Mouse (Mus musculus) midbrain, postnatal 0 days (tissue): ENCODE measurements at regions not wholly inside any gene's neighbourhood (a gene's known extent, or its start where the extent isn't known, plus 50 kb on each side); places are given as distances from the start of the nearest gene placed in this dataset.
"Not testable (repeated sequence)": the region's sequence is repeated elsewhere in the genome, so short reads cannot be mapped to it uniquely, and the experiment has no call there.

Experiments
- ATAC-seq: fragments of 200-750 bp; cut with Nextera tagmentation; 2 replicates; pipeline ENCODE4 v1.8.0; 2017; ENCODE audit warnings: moderate number of reproducible peaks, mild to moderate bottlenecking, moderate TSS enrichment, moderate library complexity; ENCODE audit not compliant: low FRiP score
- DNase-seq: peaks from one replicate; pipeline ENCODE4 v3.0.0-alpha.2; 2015; ENCODE audit warnings: low spot score
- H3K27ac ChIP-seq: fragments of 300-500 bp; sonication (generic); 2 replicates; pipeline ENCODE4 v1.5.1; 2014; ENCODE audit warnings: low read depth, mild to moderate bottlenecking, low read length, mixed read lengths
- H3K27me3 ChIP-seq: fragments of 300-500 bp; sonication (generic); 2 replicates; pipeline ENCODE4 v1.6.1; 2014; ENCODE audit warnings: low read length, control low read depth, mixed read lengths; ENCODE audit not compliant: insufficient read depth
- H3K36me3 ChIP-seq: fragments of 300-500 bp; sonication (generic); 2 replicates; pipeline ENCODE4 v1.6.1; 2014; ENCODE audit warnings: low read length, control low read depth, mixed read lengths; ENCODE audit not compliant: insufficient read depth
- H3K4me1 ChIP-seq: fragments of 300-500 bp; sonication (generic); 2 replicates; pipeline ENCODE4 v1.6.1; 2014; ENCODE audit warnings: mild to moderate bottlenecking, control low read depth, antibody characterized with exemption, low read length, mixed read lengths; ENCODE audit not compliant: insufficient read depth
- H3K4me2 ChIP-seq: fragments of 300-500 bp; sonication (generic); 2 replicates; pipeline ENCODE4 v1.6.1; 2014; ENCODE audit warnings: low read depth, mild to moderate bottlenecking, low read length, mixed read lengths; ENCODE audit not compliant: poor library complexity, severe bottlenecking
- H3K4me3 ChIP-seq: fragments of 300-500 bp; sonication (generic); 2 replicates; pipeline ENCODE4 v1.5.1; 2014; ENCODE audit warnings: low read depth, mild to moderate bottlenecking, low read length, moderate library complexity
- H3K9ac ChIP-seq: fragments of 300-500 bp; sonication (generic); replicated peaks from 2 replicates; pipeline ENCODE4 v1.6.1; 2014; ENCODE audit warnings: mild to moderate bottlenecking, low read length, moderate library complexity, mixed read lengths; ENCODE audit not compliant: poor library complexity, severe bottlenecking
- H3K9me3 ChIP-seq: fragments of 300-500 bp; sonication (generic); 2 replicates; pipeline ENCODE4 v1.6.1; 2016; ENCODE audit warnings: low read length, control low read depth
- CTCF ChIP-seq: IDR thresholded peaks from 2 replicates; pipeline ENCODE4 v1.5.1; 2016; ENCODE audit warnings: antibody characterized with exemption, mild to moderate bottlenecking
- WGBS: fragments of 180-500 bp; shearing (Covaris S2); extraction: QIAGEN DNeasy Blood & Tissue Kit; methylation state at CpG from one replicate; pipeline ENCODE4 v1.1.7; 2014; 5-methylcytosine and 5-hydroxymethylcytosine counted together

GRCm38 (mm10) chr16:54894661-54895060 lies 403.1 kb downstream of the Zpld1 start:
- no peak overlapping the region for H3K4me3 ChIP-seq
- H3K9ac ChIP-seq, result no peak overlapping the region
- no peak for DNase-seq
- WGBS, result 92% methylated on average over 5 of the region's 5 CpGs
- no peak overlapping the region for H3K27ac ChIP-seq
- H3K9me3 ChIP-seq, result no peaks in the 10 kb centered on the region
- H3K27me3 ChIP-seq, result no peaks in the 10 kb centered on the region
- ATAC-seq, result no peak
- no peaks in the 10 kb centered on the region for H3K4me1 ChIP-seq
- H3K4me2 ChIP-seq, result no peak overlapping the region
- no peaks in the 10 kb centered on the region for H3K36me3 ChIP-seq
- TF ChIP-seq CTCF, result no peak

DNA sequence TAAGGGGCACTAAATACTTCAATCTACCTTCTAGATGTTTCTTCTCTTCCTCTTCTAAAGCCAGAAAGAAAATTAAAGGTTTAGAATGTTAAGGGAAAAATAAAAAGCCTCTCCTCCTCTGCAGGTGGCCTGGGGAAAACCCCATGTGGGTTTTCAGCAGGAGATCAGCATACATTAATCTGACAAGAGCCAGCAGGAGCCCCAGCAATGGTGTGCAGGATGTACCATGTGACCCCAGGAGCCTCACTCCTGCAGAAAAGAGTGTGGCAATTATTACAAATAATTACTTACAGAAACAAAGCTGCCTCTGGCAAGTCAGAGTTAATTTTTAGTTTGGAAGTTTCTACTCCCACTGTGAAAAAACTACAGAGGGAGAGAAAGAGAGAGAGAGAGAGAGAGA lies 440.4 kb downstream of the Zpld1 start:
- no peaks in the 10 kb centered on the region for H3K4me1 ChIP-seq
- TF ChIP-seq CTCF, result no peak
- ATAC-seq (no peak), DNase-seq (no peak)
- no peak overlapping the region for H3K27ac ChIP-seq
- H3K9me3 ChIP-seq, result no peaks in the 10 kb centered on the region
- no peaks in the 10 kb centered on the region for H3K36me3 ChIP-seq
- no peak overlapping the region for H3K9ac ChIP-seq
- H3K4me2 ChIP-seq, result no peak overlapping the region
- H3K27me3 ChIP-seq, result no peaks in the 10 kb centered on the region
- H3K4me3 ChIP-seq, result no peak overlapping the region

DNA sequence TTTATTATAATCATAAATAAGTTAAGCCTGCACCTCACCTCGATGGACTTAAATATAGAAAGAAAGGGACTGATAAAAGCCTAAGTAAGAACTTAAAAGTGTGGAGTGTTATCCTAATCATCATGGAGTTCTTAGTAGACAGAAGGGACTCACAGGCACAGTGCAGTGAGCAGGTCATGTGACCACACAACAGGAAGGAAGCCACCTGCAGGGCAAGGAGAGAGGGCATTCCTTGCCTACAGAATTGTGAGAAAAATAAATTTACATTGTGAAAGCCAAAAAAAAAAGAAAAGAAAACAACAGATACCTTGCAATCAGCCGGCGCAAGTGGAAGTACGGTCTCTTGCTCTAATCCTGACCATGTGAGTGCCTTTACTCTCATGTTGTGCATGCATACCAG lies 454.8 kb downstream of the Zpld1 start:
- DNase-seq, H3K9ac ChIP-seq, H3K27ac ChIP-seq, H3K27me3 ChIP-seq, H3K4me3 ChIP-seq, H3K36me3 ChIP-seq, ATAC-seq, H3K4me2 ChIP-seq, H3K9me3 ChIP-seq, H3K4me1 ChIP-seq: not testable (repeated sequence)
- WGBS, result 93% methylated on average over 4 of the region's 4 CpGs
